Mouse (Mus musculus) MEL (cell line): ENCODE measurements at regions not wholly inside any gene's neighbourhood (a gene's known extent, or its start where the extent isn't known, plus 50 kb on each side); places are given as distances from the start of the nearest gene placed in this dataset.

ENCODE experiments used
- DNase-seq: peaks from one replicate; pipeline ENCODE4 v3.0.0; 2011; ENCODE audit warnings: low read depth, low spot score
- H3K27ac ChIP-seq: 2 replicates; pipeline ENCODE4 v1.5.1; 2012; ENCODE audit warnings: low read depth, mild to moderate bottlenecking, control low read depth, low read length, moderate library complexity; ENCODE audit not compliant: control insufficient read depth
- H3K27me3 ChIP-seq, 2 experiments: fragments of 150-350 bp in 1 of 2; sonication (generic) in 1 of 2; 2 replicates each; pipeline ENCODE4 v1.6.1; 2012; ENCODE audit warnings: low read length in 2 of 2, mild to moderate bottlenecking in 2 of 2, improper control_type of control experiment in 1 of 2, moderate library complexity in 1 of 2; ENCODE audit not compliant: insufficient read depth in 2 of 2, control insufficient read depth in 1 of 2
- H3K36me3 ChIP-seq, 2 experiments: 2 replicates each; pipeline ENCODE4 v1.6.1; 2012 to 2014; ENCODE audit warnings: low read length in 2 of 2, improper control_type of control experiment in 1 of 2, inconsistent platforms in 1 of 2, mild to moderate bottlenecking in 1 of 2; ENCODE audit not compliant: insufficient read depth in 2 of 2, control insufficient read depth in 1 of 2
- H3K4me1 ChIP-seq, 2 experiments: fragments of 150-350 bp in 1 of 2; sonication (generic) in 1 of 2; 2 replicates each; pipeline ENCODE4 v1.6.1; 2012; ENCODE audit warnings: low read length in 2 of 2, improper control_type of control experiment in 1 of 2, mild to moderate bottlenecking in 1 of 2; ENCODE audit not compliant: insufficient read depth in 2 of 2, control insufficient read depth in 1 of 2
- H3K4me3 ChIP-seq, 2 experiments: fragments of 150-350 bp in 1 of 2; sonication (generic) in 1 of 2; 2 replicates each; pipeline ENCODE4 v1.5.1; 2012; ENCODE audit warnings: low read depth in 2 of 2, low read length in 2 of 2, mild to moderate bottlenecking in 2 of 2, moderate library complexity in 2 of 2, control low read depth in 1 of 2, improper control_type of control experiment in 1 of 2; ENCODE audit not compliant: control insufficient read depth in 1 of 2, insufficient read depth in 1 of 2
- H3K79me2 ChIP-seq: 2 replicates; pipeline ENCODE4 v1.6.1; 2012; ENCODE audit warnings: mild to moderate bottlenecking, low read length, moderate library complexity; ENCODE audit not compliant: control insufficient read depth, poor library complexity, insufficient read depth
- H3K9ac ChIP-seq: 2 replicates; pipeline ENCODE4 v1.6.1; 2012; ENCODE audit warnings: low read depth, mild to moderate bottlenecking, control low read depth, low read length, moderate library complexity; ENCODE audit not compliant: control insufficient read depth, poor library complexity, severe bottlenecking
- H3K9me3 ChIP-seq: fragments of 150-350 bp; sonication (generic); replicated peaks from 2 replicates; pipeline ENCODE4 v1.6.1; 2012; ENCODE audit warnings: mild to moderate bottlenecking, low read length, improper control_type of control experiment, moderate library complexity; ENCODE audit not compliant: insufficient read depth
- BHLHE40 ChIP-seq: IDR thresholded peaks from 2 replicates; pipeline ENCODE4 v1.6.1; 2012; ENCODE audit warnings: low read depth, mild to moderate bottlenecking, inconsistent platforms, low read length, improper control_type of control experiment, borderline replicate concordance
- CHD1 ChIP-seq: IDR thresholded peaks from 2 replicates; pipeline ENCODE4 v1.6.1; 2012; ENCODE audit warnings: low read depth, mild to moderate bottlenecking, inconsistent platforms, low read length, improper control_type of control experiment
- CHD2 ChIP-seq: IDR thresholded peaks from 2 replicates; pipeline ENCODE4 v1.6.1; 2011; ENCODE audit warnings: low read length, improper control_type of control experiment
- CTCF ChIP-seq, 3 experiments: IDR thresholded peaks in 2 of 3; conservative IDR thresholded peaks in 1 of 3; 2 replicates each; pipeline ENCODE4 v1.5.1; 2011 to 2012; ENCODE audit warnings: low read length in 3 of 3, low read depth in 2 of 3, mild to moderate bottlenecking in 2 of 3, improper control_type of control experiment in 1 of 3, inconsistent platforms in 1 of 3, mixed read lengths in 1 of 3, moderate library complexity in 1 of 3; ENCODE audit not compliant: control insufficient read depth in 1 of 3, insufficient read depth in 1 of 3, poor library complexity in 1 of 3, severe bottlenecking in 1 of 3
- E2F4 ChIP-seq: IDR thresholded peaks from 2 replicates; pipeline ENCODE4 v1.6.1; 2011; ENCODE audit warnings: low read depth, low read length, improper control_type of control experiment, borderline replicate concordance
- EP300 ChIP-seq, 2 experiments: IDR thresholded peaks; 2 replicates each; pipeline ENCODE4 v1.6.1; 2011; ENCODE audit warnings: improper control_type of control experiment in 2 of 2, low read length in 2 of 2, low read depth in 1 of 2, mild to moderate bottlenecking in 1 of 2
- ETS1 ChIP-seq: IDR thresholded peaks from 2 replicates; pipeline ENCODE4 v1.6.1; 2012; ENCODE audit warnings: low read depth, mild to moderate bottlenecking, inconsistent platforms, low read length, improper control_type of control experiment, moderate library complexity
- GATA1 ChIP-seq: IDR thresholded peaks from 2 replicates; pipeline ENCODE4 v1.6.1; 2011; ENCODE audit warnings: low read depth, low read length, improper control_type of control experiment
- JUND ChIP-seq: IDR thresholded peaks from 2 replicates; pipeline ENCODE4 v1.6.1; 2011; ENCODE audit warnings: low read depth, mild to moderate bottlenecking, improper control_type of control experiment, low read length
- KAT2A ChIP-seq: conservative IDR thresholded peaks from 2 replicates; pipeline ENCODE4 v1.6.1; 2012; ENCODE audit warnings: low read depth, low read length, improper control_type of control experiment, inconsistent platforms
- MAFK ChIP-seq: IDR thresholded peaks from 2 replicates; pipeline ENCODE4 v1.6.1; 2011; ENCODE audit warnings: low read depth, mild to moderate bottlenecking, low read length, improper control_type of control experiment, borderline replicate concordance
- MAX ChIP-seq: IDR thresholded peaks from 2 replicates; pipeline ENCODE4 v1.6.1; 2011; ENCODE audit warnings: low read length, improper control_type of control experiment
- MAZ ChIP-seq: IDR thresholded peaks from 2 replicates; pipeline ENCODE4 v1.6.1; 2012; ENCODE audit warnings: low read depth, mild to moderate bottlenecking, inconsistent platforms, low read length, improper control_type of control experiment
- MXI1 ChIP-seq: IDR thresholded peaks from 2 replicates; pipeline ENCODE4 v1.6.1; 2011; ENCODE audit warnings: mild to moderate bottlenecking, low read depth, low read length, improper control_type of control experiment
- NELFE ChIP-seq: IDR thresholded peaks from 2 replicates; pipeline ENCODE4 v1.6.1; 2011; ENCODE audit warnings: low read depth, low read length, improper control_type of control experiment
- NRF1 ChIP-seq: IDR thresholded peaks from 2 replicates; pipeline ENCODE4 v1.6.1; 2014; ENCODE audit warnings: low read depth, mild to moderate bottlenecking, inconsistent platforms, low read length, improper control_type of control experiment, moderate library complexity; ENCODE audit not compliant: poor library complexity, insufficient read depth, severe bottlenecking
- POLR2A ChIP-seq, 2 experiments: IDR thresholded peaks; 2 replicates each; pipeline ENCODE4 v1.6.1; 2011 to 2012; ENCODE audit warnings: low read length in 2 of 2, mild to moderate bottlenecking in 2 of 2, control low read depth in 1 of 2, improper control_type of control experiment in 1 of 2, low read depth in 1 of 2, moderate library complexity in 1 of 2; ENCODE audit not compliant: control insufficient read depth in 1 of 2, insufficient read depth in 1 of 2, poor library complexity in 1 of 2
- RCOR1 ChIP-seq: IDR thresholded peaks from 2 replicates; pipeline ENCODE4 v1.6.1; 2012; ENCODE audit warnings: low read depth, mild to moderate bottlenecking, inconsistent platforms, low read length, improper control_type of control experiment
- SIN3A ChIP-seq: IDR thresholded peaks from 2 replicates; pipeline ENCODE4 v1.6.1; 2012; ENCODE audit warnings: low read length, improper control_type of control experiment, inconsistent platforms
- SMC3 ChIP-seq: IDR thresholded peaks from 2 replicates; pipeline ENCODE4 v1.6.1; 2011; ENCODE audit warnings: low read depth, low read length, improper control_type of control experiment
- TAL1 ChIP-seq: IDR thresholded peaks from 2 replicates; pipeline ENCODE4 v1.6.1; 2012; ENCODE audit warnings: mild to moderate bottlenecking, inconsistent platforms, low read length, moderate library complexity, mixed read lengths
- TBP ChIP-seq: IDR thresholded peaks from 2 replicates; pipeline ENCODE4 v1.8.0; 2011; ENCODE audit warnings: low read depth, low read length, improper control_type of control experiment
- TCF12 ChIP-seq: IDR thresholded peaks from 2 replicates; pipeline ENCODE4 v1.6.1; 2014; ENCODE audit warnings: low read depth, mild to moderate bottlenecking, inconsistent platforms, low read length, improper control_type of control experiment, moderate library complexity
- USF2 ChIP-seq, 2 experiments: IDR thresholded peaks; 2 replicates each; pipeline ENCODE4 v1.6.1; 2011 to 2012; ENCODE audit warnings: improper control_type of control experiment in 2 of 2, low read length in 2 of 2, borderline replicate concordance in 1 of 2, inconsistent platforms in 1 of 2, low read depth in 1 of 2, mild to moderate bottlenecking in 1 of 2; ENCODE audit not compliant: insufficient read depth in 1 of 2
- ZC3H11A ChIP-seq: IDR thresholded peaks from 2 replicates; pipeline ENCODE4 v1.6.1; 2012; ENCODE audit warnings: low read depth, mild to moderate bottlenecking, inconsistent platforms, low read length, improper control_type of control experiment
- ZKSCAN1 ChIP-seq: IDR thresholded peaks from 2 replicates; pipeline ENCODE4 v1.6.1; 2012; ENCODE audit warnings: low read depth, mild to moderate bottlenecking, inconsistent platforms, low read length, improper control_type of control experiment, moderate library complexity
- ZMIZ1 ChIP-seq: IDR thresholded peaks from 2 replicates; pipeline ENCODE4 v1.6.1; 2012; ENCODE audit warnings: low read depth, mild to moderate bottlenecking, inconsistent platforms, low read length, improper control_type of control experiment, moderate library complexity

GRCm38 (mm10) chr5:45298872-45299271 lies 151.2 kb downstream of the Qdpr start:
- no peak overlapping the region for H3K4me3 ChIP-seq
- H3K9me3 ChIP-seq: no peaks in the 10 kb centered on the region
- peak; percentile 68 for DNase-seq
- no peaks in the 10 kb centered on the region for H3K27me3 ChIP-seq
- H3K9ac ChIP-seq: no peak overlapping the region; the same call in 1 of the 2 replicates
- H3K79me2 ChIP-seq: no peaks in the 10 kb centered on the region; the same call in 1 of the 2 replicates
- H3K27ac ChIP-seq: no peak overlapping the region
- peaks cover 6 to 15% of the 10 kb centered on the region in 2 experiments; a peak in 3 of 4 replicates for H3K4me1 ChIP-seq
- H3K36me3 ChIP-seq: peaks cover 0 to 28% of the 10 kb centered on the region in 2 experiments; a peak in 2 of 4 replicates
- 0 out of 2 replicates have a peak, but pooled peaks have one; percentile 31 for TF ChIP-seq TBP
- TF ChIP-seq USF2 (IDR thresholded peaks at IDR 0.05; ENCODE audit: borderline replicate concordance in 1 of 2, insufficient read depth in 1 of 2, low read depth in 1 of 2, low read length in 2 of 2): no peak
- no peak for TF ChIP-seq KAT2A
- TF ChIP-seq MXI1: peak; percentile 63; the same call in 1 of the 2 replicates
- TF ChIP-seq GATA1: peak; percentile 59; the same call in 1 of the 2 replicates
- TF ChIP-seq EP300 (IDR thresholded peaks at IDR 0.05; ENCODE audit: low read depth in 1 of 2, low read length in 2 of 2): peak; percentile 67 to 73
- peak; percentile 84; the same call in 1 of the 2 replicates for TF ChIP-seq RCOR1

- peak overlapping the region; percentile 69 for H3K27ac ChIP-seq
- DNase-seq: peak; percentile 74
Measured at GRCm38 (mm10) chr5:45295134-45295533, 154.9 kb downstream of the Qdpr start.

GRCm38 (mm10) chr5:45292833-45293546 lies 157.0 kb downstream of the Qdpr start:
- H3K36me3 ChIP-seq: peaks cover 0 to 55% of the 10 kb centered on the region in 2 experiments; a peak in 2 of 4 replicates
- TF ChIP-seq ZC3H11A (no peak), BHLHE40 (peak; percentile 45; the same call in 1 of the 2 replicates), KAT2A (no peak; the same call in 1 of the 2 replicates), E2F4 (no peak), ZMIZ1 (peak; percentile 87), NRF1 (peak; percentile 50; the same call in 1 of the 2 replicates), CTCF (IDR thresholded peaks at IDR 0.05 in 2 of 3, conservative IDR thresholded peaks at IDR 0.05 in 1 of 3; ENCODE audit: control insufficient read depth in 1 of 3, insufficient read depth in 1 of 3, low read depth in 2 of 3, low read length in 3 of 3, poor library complexity in 1 of 3, severe bottlenecking in 1 of 3) (no peak), CHD1 (peak; percentile 90; the same call in 1 of the 2 replicates), MXI1 (peak; percentile 32; the same call in 1 of the 2 replicates), TAL1 (no peak), CHD2 (peak; percentile 74), TCF12 (0 out of 2 replicates have a peak, but pooled peaks have one; percentile 5), MAZ (peak; percentile 73; the same call in 1 of the 2 replicates)

More at GRCm38 (mm10) chr5:45295134-45295533, 154.9 kb downstream of the Qdpr start:
- H3K9me3 ChIP-seq: no peaks in the 10 kb centered on the region
- H3K27me3 ChIP-seq: no peaks in the 10 kb centered on the region
- H3K36me3 ChIP-seq: peaks cover 0 to 54% of the 10 kb centered on the region in 2 experiments; a peak in 2 of 4 replicates
- peak overlapping the region; percentile 53 for H3K9ac ChIP-seq
- peaks cover 1% of the 10 kb centered on the region; the same call in 1 of the 2 replicates for H3K79me2 ChIP-seq
- H3K4me1 ChIP-seq: peaks cover 21 to 27% of the 10 kb centered on the region in 2 experiments
- H3K4me3 ChIP-seq: peak overlapping the region; percentile 21 to 50; a peak in 3 of 4 replicates
- TF ChIP-seq ZKSCAN1 (no peak), MAFK (no peak), JUND (peak; percentile 88; the same call in 1 of the 2 replicates), MAX (peak; percentile 54; the same call in 1 of the 2 replicates), POLR2A (IDR thresholded peaks at IDR 0.05; ENCODE audit: control insufficient read depth in 1 of 2, insufficient read depth in 1 of 2, low read depth in 1 of 2, low read length in 2 of 2, poor library complexity in 1 of 2) (peak in 1 of 2 experiments; percentile 37; a peak in 1 of 4 replicates), EP300 (IDR thresholded peaks at IDR 0.05; ENCODE audit: low read depth in 1 of 2, low read length in 2 of 2) (peak; percentile 33 to 46; a peak in 1 of 4 replicates), SIN3A (peak; percentile 45; the same call in 1 of the 2 replicates), SMC3 (no peak), TBP (peak; percentile 63; the same call in 1 of the 2 replicates), ETS1 (peak; percentile 85), NELFE (peak; percentile 31; the same call in 1 of the 2 replicates)
- TF ChIP-seq, all 39 proteins: peak for 8

More at GRCm38 (mm10) chr5:45292833-45293546, 157.0 kb downstream of the Qdpr start:
- H3K4me3 ChIP-seq: peak overlapping the region; percentile 32 to 41
- H3K27me3 ChIP-seq: no peaks in the 10 kb centered on the region
- H3K9me3 ChIP-seq: no peaks in the 10 kb centered on the region
- peak; percentile 92 for DNase-seq
- peaks cover 21 to 27% of the 10 kb centered on the region in 2 experiments for H3K4me1 ChIP-seq
- H3K79me2 ChIP-seq: peaks cover 1% of the 10 kb centered on the region; the same call in 1 of the 2 replicates
- H3K27ac ChIP-seq: peak overlapping the region; percentile 95
- H3K9ac ChIP-seq: peak overlapping the region; percentile 61
